Mouse (Mus musculus) frontal cortex, postnatal 10 days (tissue): ENCODE measurements around the gene Adamts14.

Source experiments
- DNase-seq, 2 experiments: peaks; one replicate each; pipeline ENCODE4 v3.0.0; 2022; ENCODE audit warnings: low spot score in 2 of 2, mixed read lengths in 1 of 2

Gene Adamts14

GRCm38 (mm10) chr10:61275669-61276110 lies 2.5 kb upstream of the Adamts14 start:
- DNase-seq = no peak

- no peak for DNase-seq
These were observed 1.3 kb upstream of the Adamts14 start for GRCm38 (mm10) chr10:61274532-61274931.

- no peak for DNase-seq
These were observed 592 bp upstream of the Adamts14 start for GRCm38 (mm10) chr10:61273844-61274215.

- no peak for DNase-seq
These were observed 607 bp downstream of the Adamts14 start for GRCm38 (mm10) chr10:61272631-61273030.

GRCm38 (mm10) chr10:61272089-61272626 lies 1.1 kb downstream of the Adamts14 start:
- no peak for DNase-seq

- DNase-seq = no peak
These were observed 5.9 kb downstream of the Adamts14 start for GRCm38 (mm10) chr10:61267378-61267777.

GRCm38 (mm10) chr10:61263606-61264005 lies 9.6 kb downstream of the Adamts14 start:
- no peak for DNase-seq

GRCm38 (mm10) chr10:61261229-61262156 lies 11.7 kb downstream of the Adamts14 start:
- DNase-seq = no peak

- no peak for DNase-seq
These were observed 15.1 kb downstream of the Adamts14 start for GRCm38 (mm10) chr10:61258131-61258530.

GRCm38 (mm10) chr10:61256665-61257064 lies 16.6 kb downstream of the Adamts14 start:
- DNase-seq = no peak

- DNase-seq = no peak
These were observed 18.0 kb downstream of the Adamts14 start for GRCm38 (mm10) chr10:61255190-61255589.

GRCm38 (mm10) chr10:61254761-61255160 lies 18.5 kb downstream of the Adamts14 start:
- peak in 1 of 2 experiments; percentile 37 for DNase-seq

GRCm38 (mm10) chr10:61249951-61250350 lies 23.3 kb downstream of the Adamts14 start:
- DNase-seq = no peak

GRCm38 (mm10) chr10:61248596-61249114 lies 24.6 kb downstream of the Adamts14 start:
- no peak for DNase-seq

- peak; percentile 25 to 61 for DNase-seq
These were observed 26.9 kb downstream of the Adamts14 start for GRCm38 (mm10) chr10:61246288-61246687.

- no peak for DNase-seq
These were observed 31.2 kb downstream of the Adamts14 start for GRCm38 (mm10) chr10:61241961-61242421.

- DNase-seq = no peak
These were observed 32.9 kb downstream of the Adamts14 start for GRCm38 (mm10) chr10:61240108-61240920.

- no peak for DNase-seq
These were observed 35.9 kb downstream of the Adamts14 start for GRCm38 (mm10) chr10:61237391-61237785.

- DNase-seq = no peak
These were observed 36.4 kb downstream of the Adamts14 start for GRCm38 (mm10) chr10:61236683-61237390.

GRCm38 (mm10) chr10:61235677-61236267 lies 37.5 kb downstream of the Adamts14 start:
- no peak for DNase-seq

- DNase-seq = no peak
These were observed 38.9 kb downstream of the Adamts14 start for GRCm38 (mm10) chr10:61234319-61234718.
